Mouse (Mus musculus): Measurements from ENCODE around the gene Tcte3.
A peak's percentile ranks its signal among the peaks of the same experiment; 100 is the strongest.
"Not testable (repeated sequence)": the region's sequence is repeated elsewhere in the genome, so short reads cannot be mapped to it uniquely, and the experiment has no call there.

Gene Tcte3

DNA sequence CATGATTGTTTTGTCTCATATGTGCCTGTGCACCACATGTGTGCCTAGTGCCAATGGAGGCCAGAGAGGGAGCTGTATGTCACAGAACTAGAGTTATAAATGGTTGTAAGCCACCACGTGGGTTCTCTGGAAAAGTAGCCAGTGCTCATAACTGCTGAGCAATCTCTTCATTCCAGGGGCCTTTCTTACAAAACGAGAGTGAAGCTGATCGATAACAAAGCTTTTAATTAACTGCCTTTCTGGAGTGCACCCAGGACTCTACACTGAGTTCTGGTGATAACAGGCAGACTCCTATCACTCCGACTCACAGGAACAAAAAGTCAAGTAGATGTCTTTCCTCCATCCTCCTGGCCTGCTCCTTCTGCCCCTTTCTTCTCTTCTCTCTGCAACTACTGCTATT is 9.9 kb downstream of the Tcte3 start:
- DNase-seq (ENCODE audit: low spot score in 2 of 2) = not testable (repeated sequence)

DNA sequence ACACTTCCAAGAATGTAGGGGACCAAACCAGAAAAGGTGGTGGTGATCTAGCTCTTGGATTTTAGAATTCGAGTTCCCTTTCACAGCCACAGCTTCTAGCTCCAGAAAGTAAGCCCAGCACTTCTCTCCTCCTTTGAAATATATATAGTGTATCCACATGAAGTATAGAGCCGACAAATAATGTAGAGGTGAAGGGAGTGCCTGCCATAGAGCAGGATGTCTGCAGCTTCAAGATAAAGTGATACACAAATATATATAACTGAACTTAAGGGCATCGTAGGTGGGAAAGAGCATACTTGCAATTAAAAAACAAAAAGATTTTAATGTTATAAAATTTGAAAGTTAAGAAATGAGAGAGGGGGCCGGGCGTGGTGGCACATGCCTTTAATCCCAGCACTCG is 15.8 kb downstream of the Tcte3 start:
- DNase-seq (ENCODE audit: low spot score in 2 of 2) = not testable (repeated sequence)

DNA sequence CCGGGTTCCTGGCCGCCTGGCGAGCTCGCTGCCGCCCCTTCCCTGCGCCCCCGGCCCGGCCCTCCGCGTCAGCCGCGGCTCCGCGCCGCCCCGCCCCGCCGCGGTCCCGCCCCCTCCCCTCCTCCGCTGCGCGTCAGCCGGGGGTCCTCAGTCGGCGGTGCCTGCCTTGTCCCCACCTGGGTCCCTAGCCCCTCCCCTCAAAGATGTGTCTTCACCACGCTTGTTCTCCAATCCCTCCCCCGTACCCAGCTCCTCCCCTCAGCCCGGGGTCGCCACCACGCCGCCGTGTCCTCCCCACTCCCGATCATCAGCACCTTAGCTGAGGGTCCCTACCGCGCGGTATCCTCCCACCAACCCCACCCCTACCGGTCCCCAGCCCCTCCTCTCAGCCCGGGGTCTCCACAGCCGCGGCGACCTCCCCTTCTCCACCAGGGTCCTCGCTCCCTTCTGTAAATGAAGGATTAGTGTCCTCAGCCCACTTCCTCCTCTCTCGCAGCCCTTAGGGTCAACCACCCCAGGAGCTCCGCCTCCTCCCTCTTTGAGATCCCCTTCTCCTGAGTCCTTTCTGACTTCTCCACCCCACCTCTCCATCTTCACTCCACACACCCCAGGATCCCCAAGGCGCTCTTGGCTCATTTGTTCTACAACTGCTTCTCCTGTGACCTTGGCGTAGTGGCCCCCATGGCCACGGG is 16.6 kb downstream of the Tcte3 start:
- DNase-seq (ENCODE audit: low spot score in 2 of 2) = not testable (repeated sequence)

DNA sequence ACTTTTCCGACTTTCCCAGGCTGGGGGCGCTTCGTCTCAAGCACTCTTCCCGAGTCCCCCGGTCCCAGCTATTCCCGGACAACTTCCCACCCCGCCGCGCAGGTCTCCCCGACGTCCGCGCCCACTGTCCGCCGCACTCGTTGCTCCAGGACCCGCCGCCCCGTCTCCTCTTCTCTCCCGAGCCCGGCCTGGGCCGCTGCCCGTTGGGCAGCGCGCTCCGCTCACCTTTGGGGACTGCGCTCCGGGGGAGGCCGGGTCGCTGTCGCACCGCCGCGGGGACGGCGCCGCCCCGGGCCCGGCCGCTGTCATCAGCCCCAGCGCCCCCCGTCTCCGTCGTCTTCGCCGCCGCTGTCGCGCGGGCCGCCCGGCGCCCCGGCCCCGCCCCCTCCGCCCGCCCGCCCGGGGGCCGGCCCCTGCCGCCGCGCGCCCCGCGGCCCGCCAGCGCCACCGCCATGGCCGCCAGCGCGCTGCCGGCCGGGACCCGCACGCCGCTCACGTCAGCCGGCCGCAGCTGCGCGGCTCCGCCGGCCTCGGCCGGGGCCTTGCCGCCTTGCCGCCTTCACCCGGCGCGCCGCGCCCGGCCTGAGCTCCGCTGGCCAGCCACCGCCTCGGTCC is 17.3 kb downstream of the Tcte3 start:
- not testable (repeated sequence) for DNase-seq (ENCODE audit: low spot score in 2 of 2)

DNA sequence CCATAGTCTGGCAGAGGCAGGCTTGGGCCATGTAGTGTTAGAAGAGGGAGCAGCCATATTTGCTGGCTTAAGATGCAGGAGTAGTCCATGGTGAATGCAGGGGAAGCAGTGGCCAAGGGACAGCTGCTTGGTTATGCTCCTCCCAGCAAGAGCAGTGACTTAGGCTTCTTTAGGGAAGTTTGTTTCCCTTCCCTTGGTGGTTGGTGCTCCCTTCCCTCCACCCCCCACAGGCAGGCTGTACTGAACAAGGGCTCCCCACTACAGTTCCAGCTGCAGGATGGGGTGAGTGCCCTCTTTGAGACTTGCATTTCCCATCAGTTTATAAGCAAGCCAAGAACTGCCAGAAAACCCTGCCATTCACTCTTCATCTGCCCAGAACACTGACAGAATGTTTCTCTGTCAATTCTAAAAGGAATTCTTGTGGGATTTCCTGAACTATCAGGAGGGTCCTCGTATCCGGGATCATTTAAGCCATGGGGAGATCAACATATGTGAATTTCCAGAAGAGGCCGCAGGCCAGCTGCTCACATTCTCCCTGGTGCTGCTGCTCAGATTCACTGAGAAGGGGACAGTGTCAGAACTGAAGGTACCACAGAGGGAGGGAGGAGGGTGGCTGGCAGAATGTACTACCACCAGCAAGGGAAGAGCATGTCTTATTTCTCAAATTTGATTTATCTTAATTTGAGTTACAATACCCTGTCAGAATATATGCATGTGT is 19.6 kb downstream of the Tcte3 start:
- peak; percentile 39 to 56 for DNase-seq (ENCODE audit: low spot score in 2 of 2)

DNA sequence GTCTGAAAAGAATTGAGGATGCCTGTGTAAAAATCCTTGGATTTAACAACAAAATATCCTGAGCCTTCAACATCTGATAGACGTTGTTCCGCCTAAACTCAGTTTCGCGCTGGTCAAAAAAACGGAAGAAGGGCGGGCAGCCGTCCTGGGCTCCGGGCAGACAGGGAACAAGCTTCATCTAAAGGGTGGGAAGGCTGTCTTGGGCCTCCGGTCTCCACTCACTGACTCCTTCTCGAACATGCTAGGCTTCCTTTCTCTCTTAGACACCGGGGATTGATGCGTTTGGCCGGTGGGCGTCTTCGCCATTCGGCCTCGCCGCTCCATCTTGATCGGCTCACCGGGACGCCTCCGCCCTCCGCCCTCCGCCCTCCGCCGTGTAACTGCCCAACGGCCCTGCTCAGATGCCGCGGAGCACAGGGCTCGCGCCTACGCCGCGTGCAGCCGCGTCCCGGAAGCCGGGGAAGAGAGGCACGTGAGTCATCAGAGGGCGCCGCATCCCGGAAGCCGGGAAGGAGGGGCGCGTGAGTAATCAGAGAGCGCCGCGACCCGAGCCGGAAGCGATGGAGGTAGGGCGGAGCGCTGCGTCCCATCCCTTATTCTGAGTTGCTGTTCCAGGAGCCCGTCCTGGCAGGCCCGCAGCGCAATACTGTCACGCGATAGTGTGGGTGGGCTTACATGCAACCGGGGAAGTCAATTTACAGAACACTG is 31.4 kb downstream of the Tcte3 start, which contains the start of gene Gm3435:
Gm3435 (plus strand) TSS at position 471 of the 708 bp plus-strand sequence.
- DNase-seq (ENCODE audit: low spot score in 2 of 2) = not testable (repeated sequence)

DNA sequence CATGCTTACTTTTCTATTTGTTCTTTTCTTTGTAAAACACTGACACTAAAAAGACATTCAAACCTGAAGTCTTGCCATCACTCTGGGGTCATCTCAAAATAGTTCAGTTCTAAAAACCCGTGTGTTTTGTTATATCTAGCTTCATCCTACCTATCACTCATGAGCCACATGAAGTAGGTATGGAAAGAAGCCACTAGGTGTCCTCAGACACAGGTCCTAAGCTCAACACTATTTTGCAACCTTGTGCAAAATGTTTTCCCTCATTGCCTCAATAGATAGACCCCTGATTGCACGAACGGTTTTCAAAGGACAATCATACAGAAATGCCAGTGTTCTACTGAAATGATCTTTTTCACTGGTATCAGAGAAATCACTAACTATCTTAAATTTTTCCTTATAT is 32.2 kb downstream of the Tcte3 start:
- DNase-seq (ENCODE audit: low spot score in 2 of 2) = not testable (repeated sequence)

DNA sequence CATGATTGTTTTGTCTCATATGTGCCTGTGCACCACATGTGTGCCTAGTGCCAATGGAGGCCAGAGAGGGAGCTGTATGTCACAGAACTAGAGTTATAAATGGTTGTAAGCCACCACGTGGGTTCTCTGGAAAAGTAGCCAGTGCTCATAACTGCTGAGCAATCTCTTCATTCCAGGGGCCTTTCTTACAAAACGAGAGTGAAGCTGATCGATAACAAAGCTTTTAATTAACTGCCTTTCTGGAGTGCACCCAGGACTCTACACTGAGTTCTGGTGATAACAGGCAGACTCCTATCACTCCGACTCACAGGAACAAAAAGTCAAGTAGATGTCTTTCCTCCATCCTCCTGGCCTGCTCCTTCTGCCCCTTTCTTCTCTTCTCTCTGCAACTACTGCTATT is 41.2 kb downstream of the Tcte3 start:
- DNase-seq (ENCODE audit: low spot score in 2 of 2) = not testable (repeated sequence)

DNA sequence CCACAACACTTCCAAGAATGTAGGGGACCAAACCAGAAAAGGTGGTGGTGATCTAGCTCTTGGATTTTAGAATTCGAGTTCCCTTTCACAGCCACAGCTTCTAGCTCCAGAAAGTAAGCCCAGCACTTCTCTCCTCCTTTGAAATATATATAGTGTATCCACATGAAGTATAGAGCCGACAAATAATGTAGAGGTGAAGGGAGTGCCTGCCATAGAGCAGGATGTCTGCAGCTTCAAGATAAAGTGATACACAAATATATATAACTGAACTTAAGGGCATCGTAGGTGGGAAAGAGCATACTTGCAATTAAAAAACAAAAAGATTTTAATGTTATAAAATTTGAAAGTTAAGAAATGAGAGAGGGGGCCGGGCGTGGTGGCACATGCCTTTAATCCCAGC is 47.1 kb downstream of the Tcte3 start:
- not testable (repeated sequence) for DNase-seq (ENCODE audit: low spot score in 2 of 2)

DNA sequence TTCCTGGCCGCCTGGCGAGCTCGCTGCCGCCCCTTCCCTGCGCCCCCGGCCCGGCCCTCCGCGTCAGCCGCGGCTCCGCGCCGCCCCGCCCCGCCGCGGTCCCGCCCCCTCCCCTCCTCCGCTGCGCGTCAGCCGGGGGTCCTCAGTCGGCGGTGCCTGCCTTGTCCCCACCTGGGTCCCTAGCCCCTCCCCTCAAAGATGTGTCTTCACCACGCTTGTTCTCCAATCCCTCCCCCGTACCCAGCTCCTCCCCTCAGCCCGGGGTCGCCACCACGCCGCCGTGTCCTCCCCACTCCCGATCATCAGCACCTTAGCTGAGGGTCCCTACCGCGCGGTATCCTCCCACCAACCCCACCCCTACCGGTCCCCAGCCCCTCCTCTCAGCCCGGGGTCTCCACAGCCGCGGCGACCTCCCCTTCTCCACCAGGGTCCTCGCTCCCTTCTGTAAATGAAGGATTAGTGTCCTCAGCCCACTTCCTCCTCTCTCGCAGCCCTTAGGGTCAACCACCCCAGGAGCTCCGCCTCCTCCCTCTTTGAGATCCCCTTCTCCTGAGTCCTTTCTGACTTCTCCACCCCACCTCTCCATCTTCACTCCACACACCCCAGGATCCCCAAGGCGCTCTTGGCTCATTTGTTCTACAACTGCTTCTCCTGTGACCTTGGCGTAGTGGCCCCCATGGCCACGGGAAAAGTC is 48.0 kb downstream of the Tcte3 start:
- DNase-seq (ENCODE audit: low spot score in 2 of 2) = not testable (repeated sequence)

DNA sequence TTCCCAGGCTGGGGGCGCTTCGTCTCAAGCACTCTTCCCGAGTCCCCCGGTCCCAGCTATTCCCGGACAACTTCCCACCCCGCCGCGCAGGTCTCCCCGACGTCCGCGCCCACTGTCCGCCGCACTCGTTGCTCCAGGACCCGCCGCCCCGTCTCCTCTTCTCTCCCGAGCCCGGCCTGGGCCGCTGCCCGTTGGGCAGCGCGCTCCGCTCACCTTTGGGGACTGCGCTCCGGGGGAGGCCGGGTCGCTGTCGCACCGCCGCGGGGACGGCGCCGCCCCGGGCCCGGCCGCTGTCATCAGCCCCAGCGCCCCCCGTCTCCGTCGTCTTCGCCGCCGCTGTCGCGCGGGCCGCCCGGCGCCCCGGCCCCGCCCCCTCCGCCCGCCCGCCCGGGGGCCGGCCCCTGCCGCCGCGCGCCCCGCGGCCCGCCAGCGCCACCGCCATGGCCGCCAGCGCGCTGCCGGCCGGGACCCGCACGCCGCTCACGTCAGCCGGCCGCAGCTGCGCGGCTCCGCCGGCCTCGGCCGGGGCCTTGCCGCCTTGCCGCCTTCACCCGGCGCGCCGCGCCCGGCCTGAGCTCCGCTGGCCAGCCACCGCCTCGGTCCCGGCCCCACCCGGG is 48.7 kb downstream of the Tcte3 start:
- not testable (repeated sequence) for DNase-seq (ENCODE audit: low spot score in 2 of 2)

DNA sequence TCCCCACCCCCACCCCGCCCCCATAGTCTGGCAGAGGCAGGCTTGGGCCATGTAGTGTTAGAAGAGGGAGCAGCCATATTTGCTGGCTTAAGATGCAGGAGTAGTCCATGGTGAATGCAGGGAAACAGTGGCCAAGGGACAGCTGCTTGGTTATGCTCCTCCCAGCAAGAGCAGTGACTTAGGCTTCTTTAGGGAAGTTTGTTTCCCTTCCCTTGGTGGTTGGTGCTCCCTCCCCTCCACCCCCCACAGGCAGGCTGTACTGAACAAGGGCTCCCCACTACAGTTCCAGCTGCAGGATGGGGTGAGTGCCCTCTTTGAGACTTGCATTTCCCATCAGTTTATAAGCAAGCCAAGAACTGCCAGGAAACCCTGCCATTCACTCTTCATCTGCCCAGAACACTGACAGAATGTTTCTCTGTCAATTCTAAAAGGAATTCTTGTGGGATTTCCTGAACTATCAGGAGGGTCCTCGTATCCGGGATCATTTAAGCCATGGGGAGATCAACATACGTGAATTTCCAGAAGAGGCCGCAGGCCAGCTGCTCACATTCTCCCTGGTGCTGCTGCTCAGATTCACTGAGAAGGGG is 51.1 kb downstream of the Tcte3 start:
- DNase-seq (ENCODE audit: low spot score in 2 of 2) = peak; percentile 9 to 21

DNA sequence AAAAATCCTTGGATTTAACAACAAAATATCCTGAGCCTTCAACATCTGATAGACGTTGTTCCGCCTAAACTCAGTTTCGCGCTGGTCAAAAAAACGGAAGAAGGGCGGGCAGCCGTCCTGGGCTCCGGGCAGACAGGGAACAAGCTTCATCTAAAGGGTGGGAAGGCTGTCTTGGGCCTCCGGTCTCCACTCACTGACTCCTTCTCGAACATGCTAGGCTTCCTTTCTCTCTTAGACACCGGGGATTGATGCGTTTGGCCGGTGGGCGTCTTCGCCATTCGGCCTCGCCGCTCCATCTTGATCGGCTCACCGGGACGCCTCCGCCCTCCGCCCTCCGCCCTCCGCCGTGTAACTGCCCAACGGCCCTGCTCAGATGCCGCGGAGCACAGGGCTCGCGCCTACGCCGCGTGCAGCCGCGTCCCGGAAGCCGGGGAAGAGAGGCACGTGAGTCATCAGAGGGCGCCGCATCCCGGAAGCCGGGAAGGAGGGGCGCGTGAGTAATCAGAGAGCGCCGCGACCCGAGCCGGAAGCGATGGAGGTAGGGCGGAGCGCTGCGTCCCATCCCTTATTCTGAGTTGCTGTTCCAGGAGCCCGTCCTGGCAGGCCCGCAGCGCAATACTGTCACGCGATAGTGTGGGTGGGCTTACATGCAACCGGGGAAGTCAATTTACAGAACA is 62.8 kb downstream of the Tcte3 start, which contains the start of the genes 9030025P20Rik and Gm3417:
9030025P20Rik (plus strand) TSS at position 107 of the 677 bp plus-strand sequence.
Gm3417 (minus strand) TSS at position 429 of the 677 bp plus-strand sequence.
- not testable (repeated sequence) for DNase-seq (ENCODE audit: low spot score in 2 of 2)

DNA sequence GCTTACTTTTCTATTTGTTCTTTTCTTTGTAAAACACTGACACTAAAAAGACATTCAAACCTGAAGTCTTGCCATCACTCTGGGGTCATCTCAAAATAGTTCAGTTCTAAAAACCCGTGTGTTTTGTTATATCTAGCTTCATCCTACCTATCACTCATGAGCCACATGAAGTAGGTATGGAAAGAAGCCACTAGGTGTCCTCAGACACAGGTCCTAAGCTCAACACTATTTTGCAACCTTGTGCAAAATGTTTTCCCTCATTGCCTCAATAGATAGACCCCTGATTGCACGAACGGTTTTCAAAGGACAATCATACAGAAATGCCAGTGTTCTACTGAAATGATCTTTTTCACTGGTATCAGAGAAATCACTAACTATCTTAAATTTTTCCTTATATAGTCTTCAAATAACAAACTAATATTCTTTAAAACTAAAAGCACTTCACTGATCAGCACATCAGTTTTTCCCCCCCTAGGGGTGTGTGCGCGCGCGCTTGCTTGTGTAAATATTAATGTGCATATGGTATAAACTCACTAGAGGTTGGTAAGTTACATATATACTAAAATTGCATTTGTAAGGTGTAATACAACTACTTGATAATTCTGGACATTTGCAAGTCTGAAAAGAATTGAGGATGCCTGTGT is 63.4 kb downstream of the Tcte3 start:
- not testable (repeated sequence) for DNase-seq (ENCODE audit: low spot score in 2 of 2)
